Mouse (Mus musculus) MEL (cell line): ENCODE results near the gene Rtp2. TPM values are rescaled to one million over a fixed set of nuclear protein-coding genes. Genes with fewer than 3 reads are reported as not detected.

Experiments
- DNase-seq: peaks from one replicate; pipeline ENCODE4 v3.0.0; 2011; ENCODE audit warnings: low read depth, low spot score
- H3K27ac ChIP-seq: 2 replicates; pipeline ENCODE4 v1.5.1; 2012; ENCODE audit warnings: low read depth, mild to moderate bottlenecking, control low read depth, low read length, moderate library complexity; ENCODE audit not compliant: control insufficient read depth
- H3K27me3 ChIP-seq, 2 experiments: fragments of 150-350 bp in 1 of 2; sonication (generic) in 1 of 2; 2 replicates each; pipeline ENCODE4 v1.6.1; 2012; ENCODE audit warnings: low read length in 2 of 2, mild to moderate bottlenecking in 2 of 2, improper control_type of control experiment in 1 of 2, moderate library complexity in 1 of 2; ENCODE audit not compliant: insufficient read depth in 2 of 2, control insufficient read depth in 1 of 2
- H3K36me3 ChIP-seq, 2 experiments: 2 replicates each; pipeline ENCODE4 v1.6.1; 2012 to 2014; ENCODE audit warnings: low read length in 2 of 2, improper control_type of control experiment in 1 of 2, inconsistent platforms in 1 of 2, mild to moderate bottlenecking in 1 of 2; ENCODE audit not compliant: insufficient read depth in 2 of 2, control insufficient read depth in 1 of 2
- H3K4me1 ChIP-seq, 2 experiments: fragments of 150-350 bp in 1 of 2; sonication (generic) in 1 of 2; 2 replicates each; pipeline ENCODE4 v1.6.1; 2012; ENCODE audit warnings: low read length in 2 of 2, improper control_type of control experiment in 1 of 2, mild to moderate bottlenecking in 1 of 2; ENCODE audit not compliant: insufficient read depth in 2 of 2, control insufficient read depth in 1 of 2
- H3K4me3 ChIP-seq, 2 experiments: fragments of 150-350 bp in 1 of 2; sonication (generic) in 1 of 2; 2 replicates each; pipeline ENCODE4 v1.5.1; 2012; ENCODE audit warnings: low read depth in 2 of 2, low read length in 2 of 2, mild to moderate bottlenecking in 2 of 2, moderate library complexity in 2 of 2, control low read depth in 1 of 2, improper control_type of control experiment in 1 of 2; ENCODE audit not compliant: control insufficient read depth in 1 of 2, insufficient read depth in 1 of 2
- H3K79me2 ChIP-seq: 2 replicates; pipeline ENCODE4 v1.6.1; 2012; ENCODE audit warnings: mild to moderate bottlenecking, low read length, moderate library complexity; ENCODE audit not compliant: control insufficient read depth, poor library complexity, insufficient read depth
- H3K9ac ChIP-seq: 2 replicates; pipeline ENCODE4 v1.6.1; 2012; ENCODE audit warnings: low read depth, mild to moderate bottlenecking, control low read depth, low read length, moderate library complexity; ENCODE audit not compliant: control insufficient read depth, poor library complexity, severe bottlenecking
- H3K9me3 ChIP-seq: fragments of 150-350 bp; sonication (generic); replicated peaks from 2 replicates; pipeline ENCODE4 v1.6.1; 2012; ENCODE audit warnings: mild to moderate bottlenecking, low read length, improper control_type of control experiment, moderate library complexity; ENCODE audit not compliant: insufficient read depth
- CHD2 ChIP-seq: IDR thresholded peaks from 2 replicates; pipeline ENCODE4 v1.6.1; 2011; ENCODE audit warnings: low read length, improper control_type of control experiment
- CTCF ChIP-seq, 3 experiments: IDR thresholded peaks in 2 of 3; conservative IDR thresholded peaks in 1 of 3; 2 replicates each; pipeline ENCODE4 v1.5.1; 2011 to 2012; ENCODE audit warnings: low read length in 3 of 3, low read depth in 2 of 3, mild to moderate bottlenecking in 2 of 3, improper control_type of control experiment in 1 of 3, inconsistent platforms in 1 of 3, mixed read lengths in 1 of 3, moderate library complexity in 1 of 3; ENCODE audit not compliant: control insufficient read depth in 1 of 3, insufficient read depth in 1 of 3, poor library complexity in 1 of 3, severe bottlenecking in 1 of 3
- ELF1 ChIP-seq: IDR thresholded peaks from 2 replicates; pipeline ENCODE4 v1.6.1; 2014; ENCODE audit warnings: low read depth, mild to moderate bottlenecking, inconsistent platforms, low read length, improper control_type of control experiment, moderate library complexity
- ETS1 ChIP-seq: IDR thresholded peaks from 2 replicates; pipeline ENCODE4 v1.6.1; 2012; ENCODE audit warnings: low read depth, mild to moderate bottlenecking, inconsistent platforms, low read length, improper control_type of control experiment, moderate library complexity
- GATA1 ChIP-seq: IDR thresholded peaks from 2 replicates; pipeline ENCODE4 v1.6.1; 2011; ENCODE audit warnings: low read depth, low read length, improper control_type of control experiment
- HCFC1 ChIP-seq: IDR thresholded peaks from 2 replicates; pipeline ENCODE4 v1.6.1; 2012; ENCODE audit warnings: low read depth, mild to moderate bottlenecking, inconsistent platforms, low read length, improper control_type of control experiment, moderate library complexity
- JUND ChIP-seq: IDR thresholded peaks from 2 replicates; pipeline ENCODE4 v1.6.1; 2011; ENCODE audit warnings: low read depth, mild to moderate bottlenecking, improper control_type of control experiment, low read length
- KAT2A ChIP-seq: conservative IDR thresholded peaks from 2 replicates; pipeline ENCODE4 v1.6.1; 2012; ENCODE audit warnings: low read depth, low read length, improper control_type of control experiment, inconsistent platforms
- NELFE ChIP-seq: IDR thresholded peaks from 2 replicates; pipeline ENCODE4 v1.6.1; 2011; ENCODE audit warnings: low read depth, low read length, improper control_type of control experiment
- NRF1 ChIP-seq: IDR thresholded peaks from 2 replicates; pipeline ENCODE4 v1.6.1; 2014; ENCODE audit warnings: low read depth, mild to moderate bottlenecking, inconsistent platforms, low read length, improper control_type of control experiment, moderate library complexity; ENCODE audit not compliant: poor library complexity, insufficient read depth, severe bottlenecking
- POLR2AphosphoS2 ChIP-seq: IDR thresholded peaks from 2 replicates; pipeline ENCODE4 v1.6.1; 2011; ENCODE audit warnings: low read length, improper control_type of control experiment
- RAD21 ChIP-seq: IDR thresholded peaks from 2 replicates; pipeline ENCODE4 v1.6.1; 2011; ENCODE audit warnings: mild to moderate bottlenecking, low read depth, low read length, improper control_type of control experiment
- RCOR1 ChIP-seq: IDR thresholded peaks from 2 replicates; pipeline ENCODE4 v1.6.1; 2012; ENCODE audit warnings: low read depth, mild to moderate bottlenecking, inconsistent platforms, low read length, improper control_type of control experiment
- SIN3A ChIP-seq: IDR thresholded peaks from 2 replicates; pipeline ENCODE4 v1.6.1; 2012; ENCODE audit warnings: low read length, improper control_type of control experiment, inconsistent platforms
- SMC3 ChIP-seq: IDR thresholded peaks from 2 replicates; pipeline ENCODE4 v1.6.1; 2011; ENCODE audit warnings: low read depth, low read length, improper control_type of control experiment
- TBP ChIP-seq: IDR thresholded peaks from 2 replicates; pipeline ENCODE4 v1.8.0; 2011; ENCODE audit warnings: low read depth, low read length, improper control_type of control experiment
- UBTF ChIP-seq: IDR thresholded peaks from 2 replicates; pipeline ENCODE4 v1.6.1; 2012; ENCODE audit warnings: low read depth, mild to moderate bottlenecking, inconsistent platforms, low read length, improper control_type of control experiment, moderate library complexity, borderline replicate concordance; ENCODE audit not compliant: insufficient read depth
- USF1 ChIP-seq: IDR thresholded peaks from 2 replicates; pipeline ENCODE4 v1.6.1; 2014; ENCODE audit warnings: low read depth, mild to moderate bottlenecking, inconsistent platforms, low read length, improper control_type of control experiment, moderate library complexity
- ZC3H11A ChIP-seq: IDR thresholded peaks from 2 replicates; pipeline ENCODE4 v1.6.1; 2012; ENCODE audit warnings: low read depth, mild to moderate bottlenecking, inconsistent platforms, low read length, improper control_type of control experiment
- ZMIZ1 ChIP-seq: IDR thresholded peaks from 2 replicates; pipeline ENCODE4 v1.6.1; 2012; ENCODE audit warnings: low read depth, mild to moderate bottlenecking, inconsistent platforms, low read length, improper control_type of control experiment, moderate library complexity
- polyA plus RNA-seq, 2 experiments: library from polyadenylated mRNA; stranded (reverse) in 1 of 2; unstranded in 1 of 2; fragments of >175 nt in 1 of 2; fragments of >200 nt in 1 of 2; gene quantifications; 2 replicates each; pipeline versions ENCODE4 v1.2.1 to v1.2.4; 2012; ENCODE audit warnings: low replicate concordance in 2 of 2, low read depth in 1 of 2; ENCODE audit not compliant: insufficient read length in 2 of 2, insufficient read depth in 1 of 2, missing spikeins in 1 of 2
- total RNA-seq: library from RNA; depleted of rRNA; stranded (reverse); fragments of 300-350 nt; gene quantifications from 2 replicates; pipeline ENCODE4 v1.2.3, GENCODE M21; 2012

The Rtp2 gene
- total and polyA plus RNA-seq, 3 experiments, result not detected

GRCm38 (mm10) chr16:23968888-23969287, 36.7 kb upstream of the Rtp2 start:
- H3K9ac ChIP-seq, result no peak overlapping the region
- TF ChIP-seq CHD2, result no peak
- no peak for TF ChIP-seq USF1
- no peak for TF ChIP-seq RCOR1
- no peak for TF ChIP-seq NELFE
- H3K4me3 ChIP-seq, result no peak overlapping the region
- no peaks in the 10 kb centered on the region for H3K79me2 ChIP-seq
- H3K9me3 ChIP-seq, result no peaks in the 10 kb centered on the region
- H3K27ac ChIP-seq, result no peak overlapping the region
- no peaks in the 10 kb centered on the region for H3K36me3 ChIP-seq
- H3K4me1 ChIP-seq, result no peaks in the 10 kb centered on the region
- H3K27me3 ChIP-seq, result no peaks in the 10 kb centered on the region
- DNase-seq, result no peak

GRCm38 (mm10) chr16:23967301-23967700, 35.1 kb upstream of the Rtp2 start:
- H3K36me3 ChIP-seq, result no peaks in the 10 kb centered on the region

GRCm38 (mm10) chr16:23966066-23966465, 33.9 kb upstream of the Rtp2 start:
- Histone ChIP-seq H3K4me3 (no peak overlapping the region), H3K4me1 (no peaks in the 10 kb centered on the region), H3K36me3 (no peaks in the 10 kb centered on the region), H3K9me3 (no peaks in the 10 kb centered on the region), H3K79me2 (no peaks in the 10 kb centered on the region), H3K27me3 (no peaks in the 10 kb centered on the region), H3K27ac (no peak overlapping the region), H3K9ac (no peak overlapping the region)
- DNase-seq, result no peak
- TF ChIP-seq HCFC1 (no peak), POLR2AphosphoS2 (no peak), JUND (no peak), UBTF (no peak), NRF1 (no peak)

More at GRCm38 (mm10) chr16:23967301-23967700, 35.1 kb upstream of the Rtp2 start:
- no peak for TF ChIP-seq ZMIZ1
- TF ChIP-seq ZC3H11A, result 0 out of 2 replicates have a peak, but pooled peaks have one; percentile 15
- TF ChIP-seq SIN3A, result no peak
- TF ChIP-seq RAD21, result peak; percentile 40
- no peak for TF ChIP-seq ELF1
- TF ChIP-seq ETS1, result no peak
- TF ChIP-seq TBP, result no peak
- peak; percentile 52 for TF ChIP-seq SMC3
- no peak for TF ChIP-seq GATA1
- TF ChIP-seq CTCF (IDR thresholded peaks at IDR 0.05 in 2 of 3, conservative IDR thresholded peaks at IDR 0.05 in 1 of 3; ENCODE audit: control insufficient read depth in 1 of 3, insufficient read depth in 1 of 3, low read depth in 2 of 3, low read length in 3 of 3, poor library complexity in 1 of 3, severe bottlenecking in 1 of 3), result peak; percentile 40 to 49 (median 47); a peak in 5 of 6 replicates
- no peak for TF ChIP-seq KAT2A
- H3K4me1 ChIP-seq, result no peaks in the 10 kb centered on the region
- H3K27ac ChIP-seq, result no peak overlapping the region
- DNase-seq, result peak; percentile 25
- no peak overlapping the region for H3K9ac ChIP-seq
- no peak overlapping the region for H3K4me3 ChIP-seq
- H3K9me3 ChIP-seq, result no peaks in the 10 kb centered on the region
- no peaks in the 10 kb centered on the region for H3K79me2 ChIP-seq
- H3K27me3 ChIP-seq, result no peaks in the 10 kb centered on the region
